Mouse (Mus musculus) cerebellum, adult 18-20 months (tissue): Measurements from ENCODE around the gene 2010111I01Rik.
A peak's percentile ranks its signal among the peaks of the same experiment; 100 is the strongest.

Experiments
- DNase-seq, 2 experiments: peaks; one replicate each; pipeline ENCODE4 v3.0.0; 2021

The 2010111I01Rik gene

DNA sequence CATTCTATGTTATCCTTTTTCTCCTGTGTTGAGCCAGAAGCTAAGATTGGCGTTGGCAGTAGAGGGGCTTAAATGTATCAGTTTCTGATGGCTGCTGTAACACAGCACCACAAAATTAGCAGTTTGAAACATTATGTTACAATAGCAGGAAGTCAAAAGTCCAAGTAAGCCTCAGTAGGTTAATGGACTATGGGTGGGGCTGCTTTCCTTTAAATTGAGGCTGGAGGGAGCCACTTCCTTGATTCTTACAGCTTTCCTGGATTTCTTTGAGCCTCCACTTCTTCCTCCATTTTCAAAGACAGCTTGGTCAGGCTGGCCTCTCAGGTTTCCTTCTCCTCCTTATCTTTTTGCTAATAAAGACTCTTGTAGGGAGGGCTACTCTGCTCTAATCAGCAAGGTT, 304.1 kb downstream of the 2010111I01Rik start:
- no peak for DNase-seq

DNA sequence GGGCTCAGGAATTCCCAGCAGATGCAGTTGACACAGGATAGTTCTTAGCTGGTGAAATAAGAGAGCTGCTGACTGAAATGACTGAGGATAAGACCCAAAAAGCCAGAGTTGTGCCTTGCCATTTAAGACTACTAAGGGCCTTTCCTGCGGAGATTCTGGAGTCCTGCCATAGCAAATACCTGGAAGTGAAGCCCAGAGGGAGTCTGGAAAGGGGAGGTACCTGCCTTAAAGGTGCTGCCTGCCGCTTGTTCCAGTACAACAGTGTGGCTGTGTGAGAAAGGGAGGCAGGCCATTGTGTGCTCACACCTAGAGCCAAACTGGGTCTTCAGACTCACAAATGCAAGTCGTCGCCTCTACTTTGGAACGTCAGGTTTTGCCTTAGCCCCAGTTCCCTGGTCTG, 305.5 kb downstream of the 2010111I01Rik start:
- DNase-seq, result peak in 1 of 2 experiments; percentile 30

DNA sequence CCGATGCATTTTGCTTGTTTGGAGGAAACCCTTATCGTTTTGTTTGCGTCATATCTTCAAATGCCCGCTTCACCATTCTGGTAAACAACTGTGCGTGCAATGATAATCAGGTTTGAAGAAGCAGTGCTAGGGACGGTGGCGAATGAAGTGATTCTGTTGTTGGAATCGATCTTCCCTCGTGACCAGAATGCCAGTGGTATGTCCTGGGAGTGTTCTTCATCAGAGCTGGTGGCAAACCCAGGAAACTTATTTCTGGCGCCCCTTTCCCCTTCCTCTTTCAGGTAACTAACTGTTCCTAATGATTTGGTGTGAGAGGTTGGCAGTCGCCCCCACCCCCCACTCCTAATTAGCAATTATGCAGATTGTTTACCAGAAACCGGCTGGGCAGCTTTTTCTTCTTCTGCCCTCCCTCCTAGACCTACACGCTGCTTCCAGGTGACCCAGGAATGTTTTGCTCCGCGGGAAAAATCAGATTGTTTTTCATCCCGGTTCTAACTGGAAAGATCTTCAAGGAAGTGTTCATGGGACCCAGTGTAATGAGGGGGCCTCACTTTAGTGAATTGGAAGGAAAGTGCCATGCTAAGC, 307.4 kb downstream of the 2010111I01Rik start:
- no peak for DNase-seq

DNA sequence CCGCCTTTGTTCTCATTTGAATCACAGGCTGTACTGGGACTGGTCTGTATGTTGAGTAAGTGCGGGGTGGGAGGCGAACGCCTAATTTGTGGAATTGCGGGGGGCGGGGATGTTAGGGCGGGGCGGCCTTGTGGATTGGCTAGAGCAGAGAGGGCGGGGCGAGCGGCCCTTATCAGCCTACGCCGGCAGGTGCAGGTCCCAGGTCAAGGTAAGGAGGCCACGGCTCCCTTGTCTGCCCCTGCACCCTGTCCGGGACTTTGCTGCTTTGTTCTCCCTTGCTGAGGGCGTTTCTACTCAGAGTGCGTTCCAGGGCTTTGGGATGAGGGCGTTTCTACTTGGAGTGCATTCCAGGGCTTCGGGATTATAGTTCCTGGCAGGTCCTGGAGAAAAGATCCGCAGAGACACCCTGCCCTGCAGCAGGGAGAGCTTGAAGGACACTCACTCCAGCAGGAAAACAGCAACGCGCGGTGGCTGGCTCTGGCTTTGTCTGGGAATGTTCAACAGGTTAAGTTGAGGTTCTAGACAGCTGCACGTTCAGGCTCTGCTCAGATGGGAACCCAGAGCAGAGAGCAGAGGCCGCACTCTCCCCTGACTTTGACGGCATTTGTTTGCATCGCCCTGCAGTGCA, 308.0 kb downstream of the 2010111I01Rik start:
- peak; percentile 37 to 45 for DNase-seq

DNA sequence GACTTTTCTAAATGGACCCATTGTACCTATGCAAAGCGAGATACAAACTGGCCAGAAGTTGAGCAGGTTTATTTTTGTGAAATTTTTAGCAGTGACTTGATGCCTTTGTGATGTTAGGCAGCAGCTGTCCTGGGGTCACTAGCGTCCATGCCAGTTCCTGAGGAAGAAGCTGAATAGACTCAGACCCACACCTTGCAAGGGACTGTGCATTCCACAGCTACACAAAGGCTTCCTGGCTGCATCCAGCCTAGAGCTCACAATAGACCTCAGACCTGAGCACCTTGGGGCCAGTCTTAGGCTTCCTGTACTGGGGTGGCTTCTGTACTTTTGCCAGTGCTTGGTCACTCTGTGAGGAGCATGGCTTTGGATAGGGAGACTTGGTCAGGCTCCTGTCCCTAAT, 309.2 kb downstream of the 2010111I01Rik start:
- no peak for DNase-seq

DNA sequence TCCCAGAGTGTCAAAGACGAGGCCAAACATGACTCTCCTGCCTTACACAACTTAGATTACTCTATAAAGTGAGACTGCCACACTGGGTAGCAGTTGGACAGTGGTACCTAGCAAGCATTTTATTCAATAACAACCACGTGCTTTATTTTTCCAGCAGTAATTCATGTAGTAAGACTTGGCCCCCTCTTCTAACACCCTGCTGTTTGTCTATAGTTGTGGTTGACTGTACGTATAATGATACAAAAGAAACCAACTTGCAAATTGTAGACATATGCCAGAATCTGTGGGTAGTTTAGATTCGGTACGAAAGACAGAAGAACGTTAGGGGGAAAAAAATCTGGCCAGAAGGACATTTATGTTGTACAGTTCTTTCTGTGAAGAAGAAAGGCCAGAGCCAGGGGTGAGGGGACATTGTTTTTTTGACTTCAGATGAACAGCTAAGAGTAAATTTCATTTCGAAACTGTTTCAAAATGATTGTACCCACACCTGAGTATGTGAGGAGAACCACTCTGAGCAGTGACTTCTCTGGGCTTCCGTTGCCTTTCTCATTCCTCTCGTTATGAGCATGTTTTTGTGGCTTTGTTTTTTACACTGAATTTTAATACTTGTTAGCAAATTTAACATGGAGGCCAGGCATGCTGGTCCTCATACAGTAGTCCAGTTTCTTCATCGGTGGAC, 309.9 kb downstream of the 2010111I01Rik start:
- no peak for DNase-seq

DNA sequence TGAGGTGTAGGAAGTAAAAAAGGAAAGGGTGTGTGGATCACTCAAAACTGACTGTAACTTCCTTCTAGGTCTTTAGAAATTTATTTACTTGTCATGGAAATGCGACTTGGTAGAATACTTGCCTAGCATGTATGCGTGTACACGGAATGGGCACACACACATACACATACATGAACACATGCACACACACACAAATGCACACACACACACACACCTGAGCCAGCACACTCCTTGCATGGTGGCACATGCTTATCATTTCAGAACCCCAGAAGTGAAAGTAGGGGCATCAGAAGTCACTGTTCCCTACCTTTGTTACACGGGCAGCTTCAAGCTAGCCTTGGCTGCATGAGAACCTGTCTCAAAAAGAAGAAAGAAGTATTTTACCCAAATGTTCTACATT, 311.7 kb downstream of the 2010111I01Rik start:
- DNase-seq, result no peak

DNA sequence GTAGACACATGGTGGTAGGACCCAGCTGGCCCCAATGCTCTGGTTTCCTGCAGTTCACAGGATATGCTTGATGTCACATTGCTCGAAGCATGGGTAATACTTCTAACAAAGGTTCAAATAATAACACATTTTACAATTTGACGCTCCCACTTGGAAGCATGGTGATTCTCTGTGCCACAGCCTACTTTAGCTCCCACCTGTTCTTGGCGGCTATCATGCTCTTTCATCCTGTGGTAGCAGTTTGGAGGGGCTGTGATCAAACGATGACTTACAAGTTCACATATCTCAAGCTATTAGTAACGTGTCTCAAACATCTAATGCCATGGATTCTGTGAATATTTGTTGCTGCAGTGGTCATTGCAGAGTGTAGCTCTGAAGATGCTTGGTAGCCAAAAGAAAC, 312.6 kb downstream of the 2010111I01Rik start:
- no peak for DNase-seq

DNA sequence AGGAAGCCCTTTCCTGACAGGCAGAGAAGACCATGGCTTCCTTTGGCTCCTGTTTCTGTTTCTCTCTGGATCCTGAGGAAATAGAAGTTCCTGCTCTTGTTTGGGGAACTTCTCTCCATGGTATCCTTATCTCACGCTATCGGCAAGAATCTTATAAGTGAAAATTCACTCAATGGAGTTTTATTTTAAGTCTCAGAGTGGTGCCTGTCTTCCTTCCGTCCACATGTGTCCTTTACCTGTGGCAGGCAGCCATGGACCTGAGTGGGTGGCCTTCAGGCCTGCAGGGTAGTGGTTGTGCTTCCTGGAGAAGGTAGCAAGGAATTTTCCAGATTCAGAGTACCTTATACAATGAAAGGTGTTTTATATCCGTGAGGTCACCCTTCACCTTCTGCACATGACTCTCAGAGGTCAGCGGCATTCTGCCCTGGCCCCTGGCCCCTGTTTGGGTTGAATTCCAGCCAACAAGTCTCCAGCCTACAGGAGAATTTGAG, 313.5 kb downstream of the 2010111I01Rik start:
- DNase-seq, result no peak

DNA sequence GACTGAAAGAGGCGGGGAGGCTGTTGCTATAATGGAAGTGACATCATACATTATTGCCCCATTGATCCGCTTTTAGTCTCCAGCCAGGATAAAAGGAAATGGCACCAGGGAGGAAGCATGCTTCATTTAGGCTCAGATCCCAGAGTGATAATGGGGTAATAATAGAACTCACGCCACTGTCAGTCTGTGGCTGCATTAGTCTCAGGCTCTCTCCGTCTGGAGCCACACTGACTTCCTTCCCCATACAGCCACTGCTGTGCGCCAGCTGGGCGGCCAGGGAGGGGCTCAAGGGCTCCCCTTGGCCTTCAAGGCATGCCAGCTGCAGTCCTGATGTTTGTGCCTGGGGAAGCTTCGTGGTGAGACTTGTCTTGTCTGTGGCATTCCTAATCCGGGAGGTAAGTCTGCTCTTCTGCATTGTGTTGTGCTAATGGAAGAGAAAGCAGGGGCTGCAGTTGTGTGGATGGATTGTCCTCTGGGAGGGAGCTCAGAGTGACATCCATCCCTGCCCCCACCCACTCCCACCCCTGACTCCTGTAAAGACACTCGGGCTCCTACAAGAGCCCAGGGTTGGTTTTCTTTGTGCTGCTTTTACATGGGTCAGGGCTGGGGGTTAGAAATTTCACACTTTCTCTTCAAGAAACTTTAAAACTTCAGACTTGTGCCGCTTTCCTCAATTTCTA, 314.2 kb downstream of the 2010111I01Rik start:
- DNase-seq, result no peak

DNA sequence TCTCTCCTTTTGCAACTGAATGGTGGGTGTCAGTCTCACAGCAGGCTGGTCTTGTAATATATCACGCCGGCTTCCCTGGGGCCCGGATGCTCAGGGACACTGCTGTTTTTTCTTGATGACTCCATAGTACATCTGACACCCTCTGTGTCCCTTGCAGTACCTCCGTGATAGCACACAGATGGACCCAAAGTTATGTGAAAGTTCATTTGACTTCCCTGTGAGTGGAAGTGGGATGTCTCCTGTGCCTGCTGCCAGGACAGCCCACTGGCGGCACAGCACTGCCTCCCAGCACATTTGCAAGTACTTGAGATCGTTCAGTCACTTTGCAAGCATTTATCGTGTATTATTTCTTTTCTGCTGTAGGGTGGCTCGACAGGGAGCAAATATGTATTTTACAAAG, 315.1 kb downstream of the 2010111I01Rik start:
- no peak for DNase-seq

DNA sequence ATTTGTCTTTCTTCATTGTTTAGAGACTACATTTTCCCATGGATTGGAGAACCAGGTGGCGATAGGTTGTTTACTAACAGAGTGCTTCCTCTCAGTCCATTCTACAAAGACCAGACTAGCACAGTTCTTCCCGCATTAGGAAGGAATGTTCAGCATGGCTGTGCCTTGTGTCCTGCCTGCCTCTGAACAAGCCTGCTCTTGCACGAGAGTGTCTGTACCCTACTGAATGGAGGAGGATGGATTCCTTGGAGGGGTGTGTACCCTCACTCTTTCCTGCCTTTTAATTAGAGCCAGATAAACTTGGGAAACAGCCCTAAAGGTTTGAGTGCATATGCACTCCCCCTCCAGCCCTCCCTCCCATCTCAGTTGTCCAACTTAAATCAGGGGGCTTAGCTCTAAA, 315.7 kb downstream of the 2010111I01Rik start:
- no peak for DNase-seq

DNA sequence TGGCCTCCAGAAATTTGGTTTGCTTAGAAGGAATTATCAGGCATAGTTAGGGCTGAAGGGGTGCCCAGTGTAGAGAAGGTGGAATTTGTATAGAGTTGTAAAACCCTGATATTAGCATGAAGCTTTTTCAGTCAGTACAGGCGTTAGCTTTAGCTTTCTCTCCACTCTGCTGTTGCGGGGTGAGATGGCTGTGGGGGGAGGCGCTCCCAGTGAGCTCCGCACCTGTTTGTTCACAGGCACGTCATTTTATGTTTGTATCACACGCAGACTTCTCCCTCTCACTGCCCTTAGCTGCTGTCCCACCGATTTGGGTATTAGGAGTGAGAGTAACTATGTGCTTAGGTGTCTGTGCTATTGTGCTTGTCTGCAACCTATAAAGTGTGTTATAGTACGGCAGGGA, 316.5 kb downstream of the 2010111I01Rik start:
- DNase-seq, result no peak

DNA sequence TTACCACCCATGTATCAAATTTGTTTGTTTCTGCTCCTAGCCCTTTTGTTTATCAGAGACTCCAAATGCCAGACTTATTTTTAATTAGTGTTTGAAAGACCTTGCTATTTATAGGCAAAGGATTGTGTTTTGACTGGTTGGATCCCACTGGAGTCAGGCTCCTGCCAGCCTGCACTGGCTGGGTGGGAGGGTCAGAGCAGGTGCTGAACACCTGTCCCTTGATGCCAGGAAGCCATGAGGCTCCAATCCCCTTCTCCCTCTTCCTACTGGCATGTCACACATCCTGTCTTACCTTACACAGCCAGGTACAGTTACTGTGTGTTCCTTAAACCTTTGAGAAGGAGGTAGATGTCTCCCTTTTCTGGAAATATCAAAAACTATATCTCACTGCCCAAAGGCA, 318.5 kb downstream of the 2010111I01Rik start:
- no peak for DNase-seq

DNA sequence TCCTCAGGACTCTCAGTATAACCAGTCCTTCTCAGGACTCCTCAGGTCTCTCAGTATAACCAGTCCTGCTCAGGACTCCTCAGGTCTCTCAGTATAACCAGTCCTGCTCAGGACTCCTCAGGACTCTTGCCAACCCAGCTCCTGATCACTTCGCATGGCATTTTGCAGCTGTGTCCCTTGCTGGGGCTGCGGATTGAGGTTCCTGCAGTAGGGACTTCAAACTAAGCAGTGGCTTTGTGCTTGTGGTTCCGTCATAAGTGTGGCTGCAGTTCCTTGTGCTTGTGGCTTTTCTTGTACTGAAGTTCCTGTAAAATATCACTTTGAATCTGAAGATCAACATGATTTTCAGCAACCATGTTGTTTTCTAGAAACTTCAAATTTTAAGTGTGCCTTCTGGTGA, 320.1 kb downstream of the 2010111I01Rik start:
- no peak for DNase-seq

DNA sequence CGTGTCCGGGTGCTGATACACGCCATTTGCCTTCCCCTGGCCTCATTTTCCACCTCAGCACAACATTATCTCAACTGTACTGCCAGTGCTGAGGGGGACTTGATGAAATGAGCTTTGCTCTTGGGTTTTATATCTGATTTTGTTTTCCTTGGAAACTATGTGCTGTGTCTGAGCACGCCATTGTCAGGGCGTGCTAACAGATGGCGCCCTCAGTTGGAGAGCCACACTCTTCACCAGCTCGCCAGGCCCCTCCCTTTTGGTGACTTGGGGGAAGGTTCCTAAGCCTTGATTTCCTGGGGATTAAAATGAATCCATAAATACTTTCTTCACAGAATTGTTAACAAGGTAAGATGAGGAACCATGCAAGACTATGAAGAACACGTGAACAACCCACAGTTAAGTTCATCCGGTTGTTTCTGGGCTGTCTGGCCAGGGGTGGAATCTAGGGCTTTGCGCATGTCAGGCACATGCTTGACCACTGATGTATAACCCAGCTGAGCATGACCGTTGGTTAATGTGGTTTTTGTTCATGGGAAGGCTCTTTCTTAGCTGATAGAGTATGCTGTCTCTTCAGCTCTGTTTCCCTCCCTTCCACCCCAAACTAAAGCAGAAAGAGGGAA, 321.9 kb downstream of the 2010111I01Rik start:
- peak; percentile 76 to 83 for DNase-seq

DNA sequence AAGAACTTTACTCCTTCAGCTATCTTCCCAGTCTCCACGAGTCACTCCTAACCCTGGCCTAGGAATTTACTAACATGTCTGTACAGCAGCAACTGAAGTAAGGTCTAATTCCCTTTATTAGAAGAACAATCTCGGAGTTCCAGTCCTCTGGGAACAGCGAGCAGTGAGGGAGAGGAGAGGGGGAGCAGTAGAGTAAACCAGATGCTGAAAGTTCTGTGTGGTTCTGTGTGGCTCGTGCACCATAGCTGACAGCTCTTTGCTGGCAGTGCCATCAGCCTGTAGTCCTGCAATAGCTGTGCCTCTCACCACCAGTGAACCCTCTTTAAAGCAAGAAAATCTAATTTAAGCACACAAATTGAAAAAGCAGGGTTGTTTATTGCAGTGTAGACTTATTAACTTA, 324.5 kb downstream of the 2010111I01Rik start:
- DNase-seq, result no peak

DNA sequence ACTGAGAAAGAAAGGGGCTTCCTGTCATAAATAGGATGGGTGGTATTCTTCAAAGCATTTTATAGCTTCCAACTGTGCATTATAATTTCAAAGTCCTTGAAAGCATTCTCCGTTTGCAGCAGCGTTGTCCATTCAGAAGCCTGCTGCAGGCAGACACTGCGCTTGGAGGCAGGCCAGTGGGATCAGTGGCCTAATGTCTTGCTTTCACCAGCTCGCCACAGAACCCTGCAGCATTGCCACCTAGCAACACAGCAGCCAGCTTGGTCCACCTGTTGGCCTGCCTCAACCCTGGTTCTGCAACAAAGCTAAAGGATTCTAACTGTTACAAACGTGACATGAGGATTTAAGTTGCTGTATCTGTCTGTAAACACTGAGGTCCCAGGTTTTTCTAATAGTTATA, 325.0 kb downstream of the 2010111I01Rik start:
- peak; percentile 50 to 51 for DNase-seq

DNA sequence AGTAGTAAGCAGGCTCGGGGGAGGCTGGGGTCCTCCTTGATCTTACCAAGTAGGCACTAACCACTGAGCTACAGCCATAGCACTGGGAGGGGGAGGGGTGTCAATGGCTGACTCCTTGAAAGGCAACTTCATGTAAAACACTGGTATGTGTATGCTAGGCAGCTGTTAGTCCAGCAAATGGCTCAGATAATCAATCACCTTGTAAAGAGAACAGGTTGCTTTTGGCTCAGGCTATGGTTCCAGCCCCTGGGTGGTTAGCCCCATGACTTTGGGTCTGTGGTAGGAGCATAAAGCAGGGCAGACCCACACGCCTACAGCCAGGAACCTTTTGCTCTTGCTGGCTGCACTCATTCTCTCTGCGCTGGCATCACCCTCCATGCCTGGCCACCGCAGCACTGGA, 325.4 kb downstream of the 2010111I01Rik start:
- DNase-seq, result no peak

DNA sequence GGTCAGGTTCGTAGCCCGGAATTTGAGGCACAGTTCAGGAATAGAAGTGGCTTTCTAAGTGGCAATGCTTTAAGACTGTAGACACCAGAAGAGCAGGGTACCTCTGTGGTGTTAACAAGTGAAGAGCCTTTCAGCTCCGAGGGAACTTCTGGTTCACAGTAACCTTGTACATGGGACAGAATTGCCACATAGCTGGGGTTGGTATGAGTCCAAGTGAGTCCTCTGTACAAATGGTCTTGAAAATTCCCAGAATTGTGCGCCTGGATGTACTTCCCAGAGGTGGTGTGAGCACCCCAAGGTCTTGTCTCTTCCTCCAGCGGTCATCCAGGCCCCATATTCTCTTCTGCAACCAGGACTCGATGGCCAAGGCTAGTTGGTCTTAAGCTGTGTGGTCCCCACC, 326.3 kb downstream of the 2010111I01Rik start:
- DNase-seq, result no peak

DNA sequence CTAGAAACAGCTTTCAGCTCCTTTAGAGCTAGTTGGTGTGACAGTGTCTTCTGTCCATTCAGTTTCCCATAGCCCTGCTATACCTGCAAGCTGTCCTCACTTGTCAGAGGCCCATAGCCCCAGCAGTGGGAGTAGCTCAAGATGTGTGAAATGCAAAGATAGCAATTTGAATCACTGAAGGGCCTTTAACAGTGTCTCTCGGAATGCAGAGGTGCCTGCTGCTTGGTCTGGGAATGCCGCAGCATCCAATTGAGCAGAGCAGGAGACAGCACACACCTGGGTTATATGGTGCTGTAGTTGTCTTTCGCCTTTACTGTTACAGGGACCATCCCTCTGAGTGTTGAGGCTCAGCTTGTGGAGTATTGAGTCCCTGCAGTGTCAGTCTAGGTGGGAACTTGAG, 329.0 kb downstream of the 2010111I01Rik start:
- DNase-seq, result no peak

DNA sequence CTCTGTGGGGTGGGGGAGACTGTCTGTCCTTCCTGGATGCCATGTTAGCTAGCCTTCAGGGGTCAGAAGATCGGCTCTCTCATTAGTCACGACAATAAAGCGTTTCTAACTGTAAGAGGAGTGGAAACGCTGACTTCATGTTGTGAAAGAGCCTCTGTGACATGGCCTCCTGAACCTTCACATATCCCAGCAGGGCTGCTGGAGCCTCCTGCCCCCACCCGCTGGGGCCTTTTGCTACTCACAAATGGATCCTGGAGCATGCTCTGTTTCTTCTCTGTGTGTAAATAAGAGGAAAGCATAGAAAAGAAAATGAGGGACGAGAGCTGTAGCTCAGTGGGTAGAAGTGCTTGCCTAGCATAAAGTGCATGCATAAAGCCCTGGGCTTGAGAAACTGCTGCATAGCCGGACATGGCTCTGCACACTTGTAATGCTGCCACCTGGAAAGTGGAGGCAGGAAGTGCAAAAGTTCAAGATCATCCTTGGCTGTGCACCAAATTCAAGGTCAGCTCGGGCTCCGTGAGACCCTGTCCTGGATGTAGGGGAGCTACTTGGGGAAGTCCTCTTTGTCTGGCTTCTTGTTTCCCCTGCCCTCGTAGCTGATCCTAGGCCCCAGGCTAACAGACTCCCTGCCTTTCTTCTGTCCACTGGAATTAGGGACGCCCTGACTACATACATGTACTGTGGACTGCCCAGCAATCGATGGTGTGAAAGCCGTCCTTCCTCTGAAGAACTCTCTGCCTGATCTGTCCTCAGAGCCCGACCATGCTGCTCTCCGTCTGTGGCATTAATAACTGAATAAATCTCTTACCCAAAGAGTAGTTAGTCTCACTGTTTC, 329.9 kb downstream of the 2010111I01Rik start:
- DNase-seq, result peak; percentile 72 to 79
